Mouse (Mus musculus) erythroblast, embryonic 14.5 days (primary cell): ENCODE data around the gene Cntn1.

Experiments
- GATA1 ChIP-seq: IDR thresholded peaks from 2 replicates; pipeline ENCODE4 v1.6.1; 2012; ENCODE audit warnings: low read length, inconsistent platforms, mixed read lengths
- TAL1 ChIP-seq: IDR thresholded peaks from 3 replicates; pipeline ENCODE4 v1.6.1; 2012; ENCODE audit warnings: low read length, inconsistent platforms, mixed read lengths

- TF ChIP-seq GATA1 (no peak), TAL1 (no peak)
Observed at GRCm38 (mm10) chr15:92231386-92231785, 180.4 kb downstream of the Cntn1 start.
